Mouse (Mus musculus) gastrocnemius, postnatal 4 days (tissue): Measurements from ENCODE around the gene Hexim1. TPM values are rescaled to one million over a fixed set of nuclear protein-coding genes. Genes with fewer than 3 reads are reported as not detected.

ENCODE experiments used
- DNase-seq, 2 experiments: peaks; one replicate each; pipeline ENCODE4 v3.0.0; 2021 to 2022; ENCODE audit warnings: low spot score in 2 of 2, mixed read lengths in 2 of 2
- total RNA-seq, 2 experiments: library from RNA; stranded (reverse); gene quantifications; 2 replicates each; pipeline ENCODE4 v1.2.3; 2021

Hexim1 gene
- total RNA-seq, 2 experiments from 2014 or later, result 26.9 to 29.6 TPM

DNA sequence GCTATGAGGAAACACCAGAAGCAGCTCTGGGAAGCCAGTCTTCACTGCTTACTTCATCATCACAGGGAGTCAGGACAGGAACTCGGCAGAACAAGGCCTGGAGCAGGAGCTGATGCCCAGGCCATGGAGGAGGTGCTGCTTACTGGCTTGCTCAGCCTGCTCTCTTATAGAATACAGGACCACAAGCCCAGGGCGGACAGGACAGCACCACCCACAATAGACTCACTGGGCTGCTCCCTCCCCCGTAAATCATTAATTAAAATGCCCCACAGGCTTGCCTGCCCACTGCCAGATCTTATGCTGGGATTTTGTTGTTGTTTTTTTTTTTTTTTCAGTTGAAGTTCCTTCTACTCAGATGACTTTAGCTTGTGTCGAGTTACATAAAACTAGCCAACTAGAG, 31.7 kb downstream of the Hexim1 start:
- no peak for DNase-seq

DNA sequence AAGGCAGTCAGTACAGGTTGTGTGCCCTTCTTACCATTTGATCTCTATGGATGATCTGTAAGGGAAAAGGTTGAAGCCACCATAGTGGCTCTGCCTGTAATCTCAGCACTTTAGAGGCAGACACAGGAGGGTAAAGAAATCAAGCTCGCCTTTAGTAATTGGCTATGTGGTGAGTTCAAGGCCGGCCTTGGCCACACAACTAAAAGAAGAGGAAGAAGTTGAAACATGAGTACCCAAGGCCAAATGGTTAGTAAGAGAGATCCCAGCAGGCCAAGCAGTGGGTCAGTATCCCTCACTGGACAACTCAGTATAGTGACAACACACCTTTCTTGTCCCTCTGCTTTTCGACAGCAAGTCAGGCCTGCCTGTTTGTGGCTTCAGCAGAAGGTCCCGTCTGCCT, 33.7 kb downstream of the Hexim1 start:
- DNase-seq, result no peak

DNA sequence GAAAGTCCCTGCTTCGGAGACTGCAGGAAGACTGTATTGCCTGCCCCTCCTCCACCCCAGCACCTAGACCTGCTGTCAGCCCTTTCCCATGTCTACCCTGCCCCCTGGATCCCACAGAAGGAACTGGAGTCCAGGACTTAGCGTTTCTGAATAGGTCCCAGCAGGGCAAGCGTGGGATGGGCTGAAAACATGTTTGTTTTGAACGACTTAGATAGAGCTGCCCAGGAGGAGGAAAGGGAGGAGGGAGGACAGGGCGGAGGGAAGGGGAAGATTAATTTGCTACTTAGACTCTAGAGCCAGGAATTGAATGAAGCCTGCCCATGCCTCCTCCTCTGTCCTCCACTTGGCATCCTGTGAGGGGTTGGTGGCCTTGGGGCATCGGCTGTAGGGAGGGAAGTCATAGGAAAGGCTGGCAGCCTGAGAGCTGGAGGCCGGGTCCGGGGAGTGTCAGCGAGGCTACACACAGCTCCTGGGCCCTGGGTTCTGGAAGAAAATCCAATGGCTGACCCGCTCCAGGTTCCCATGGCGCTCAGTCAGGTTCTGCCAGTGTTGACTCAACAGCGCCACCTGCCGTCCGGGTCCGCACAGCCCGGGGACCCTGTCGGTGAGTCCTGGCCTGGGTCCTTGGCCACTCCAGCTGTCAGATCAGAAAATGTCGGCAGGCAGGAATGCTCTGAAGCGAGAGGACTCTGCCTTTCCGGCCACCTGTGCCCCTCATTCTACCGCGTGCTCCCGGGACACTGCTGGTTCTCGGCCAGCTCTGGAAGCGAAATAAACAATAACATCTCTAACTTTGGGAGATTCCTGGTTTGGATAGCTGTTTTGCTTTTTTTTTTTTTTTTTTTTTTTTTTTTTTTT, 42.8 kb downstream of the Hexim1 start:
- peak; percentile 97 to 98 for DNase-seq

DNA sequence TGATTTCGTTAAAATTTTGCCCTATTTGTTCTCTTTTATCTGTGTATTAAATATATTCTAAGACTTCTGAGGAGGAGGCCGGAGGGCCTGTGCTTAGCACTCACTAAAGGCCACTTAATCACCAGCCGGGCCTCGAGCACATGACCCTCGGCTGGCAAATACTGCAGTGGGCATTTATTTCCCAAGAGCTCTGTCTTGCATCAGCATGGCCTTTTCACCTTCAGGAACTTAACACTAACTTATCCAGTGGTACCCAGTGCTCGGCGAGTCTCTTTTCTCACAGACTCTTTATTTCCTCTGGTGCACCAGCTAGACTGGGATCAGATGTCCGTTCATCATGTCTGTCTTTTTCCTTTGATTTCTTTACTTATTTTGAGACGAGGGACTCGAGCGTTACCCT, 44.7 kb downstream of the Hexim1 start:
- DNase-seq, result no peak

DNA sequence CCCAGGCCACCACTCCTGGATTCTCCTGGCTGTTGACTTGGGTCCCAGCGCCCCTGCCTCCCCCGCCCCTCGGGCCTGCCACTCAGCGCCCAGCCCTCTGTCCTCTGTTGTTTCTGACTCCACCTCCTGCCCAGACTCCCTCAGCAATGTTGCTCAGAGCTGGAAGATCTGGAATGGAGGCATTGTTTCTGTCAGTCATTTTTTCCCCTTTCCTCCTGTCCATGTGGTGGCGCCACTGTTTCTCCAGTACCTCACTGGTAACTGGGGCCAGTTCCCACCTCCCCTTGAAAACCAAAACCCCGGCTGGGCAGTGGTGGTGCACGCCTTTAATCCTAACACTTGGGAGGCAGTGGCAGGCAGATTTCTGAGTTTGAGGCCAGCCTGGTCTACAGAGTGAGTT, 45.4 kb downstream of the Hexim1 start:
- DNase-seq, result no peak

DNA sequence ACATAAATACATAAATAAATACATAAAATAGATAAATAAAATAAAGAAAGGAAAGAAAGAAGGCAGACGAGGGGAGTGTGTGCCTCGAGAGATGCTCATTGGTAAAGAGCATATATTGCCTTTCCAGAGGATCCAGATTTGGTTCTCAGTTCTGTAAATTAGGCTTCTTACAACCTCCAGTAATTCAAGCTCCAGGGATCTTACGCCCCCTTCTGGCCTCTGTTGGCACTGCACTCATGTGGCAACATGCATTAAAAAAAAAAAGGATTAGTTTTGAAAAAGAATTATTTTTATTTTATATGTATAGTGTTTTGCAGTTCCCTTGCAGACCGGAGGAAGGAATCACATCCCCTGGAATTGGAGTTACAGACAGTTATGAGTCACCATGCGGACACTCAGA, 46.1 kb downstream of the Hexim1 start:
- no peak for DNase-seq

DNA sequence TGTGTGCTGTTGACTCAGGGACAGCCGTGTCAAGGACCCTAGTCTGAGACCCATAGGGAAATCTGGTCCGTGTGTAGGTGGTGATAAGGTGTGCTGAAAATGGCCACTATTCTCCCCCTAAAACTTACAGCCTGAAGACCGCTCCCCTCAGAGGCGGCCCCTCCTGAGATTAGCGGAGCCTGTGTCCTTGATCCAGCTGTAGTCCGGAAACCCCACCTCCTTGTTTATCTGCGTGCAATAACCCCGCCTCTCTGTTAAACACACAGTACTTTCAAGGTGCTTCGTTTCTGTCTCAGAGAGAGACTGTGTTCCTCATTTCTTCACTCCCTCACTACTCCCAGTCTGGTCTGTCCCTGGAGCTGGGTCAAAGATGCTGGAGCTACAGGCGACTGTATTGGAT, 48.4 kb downstream of the Hexim1 start:
- no peak for DNase-seq

DNA sequence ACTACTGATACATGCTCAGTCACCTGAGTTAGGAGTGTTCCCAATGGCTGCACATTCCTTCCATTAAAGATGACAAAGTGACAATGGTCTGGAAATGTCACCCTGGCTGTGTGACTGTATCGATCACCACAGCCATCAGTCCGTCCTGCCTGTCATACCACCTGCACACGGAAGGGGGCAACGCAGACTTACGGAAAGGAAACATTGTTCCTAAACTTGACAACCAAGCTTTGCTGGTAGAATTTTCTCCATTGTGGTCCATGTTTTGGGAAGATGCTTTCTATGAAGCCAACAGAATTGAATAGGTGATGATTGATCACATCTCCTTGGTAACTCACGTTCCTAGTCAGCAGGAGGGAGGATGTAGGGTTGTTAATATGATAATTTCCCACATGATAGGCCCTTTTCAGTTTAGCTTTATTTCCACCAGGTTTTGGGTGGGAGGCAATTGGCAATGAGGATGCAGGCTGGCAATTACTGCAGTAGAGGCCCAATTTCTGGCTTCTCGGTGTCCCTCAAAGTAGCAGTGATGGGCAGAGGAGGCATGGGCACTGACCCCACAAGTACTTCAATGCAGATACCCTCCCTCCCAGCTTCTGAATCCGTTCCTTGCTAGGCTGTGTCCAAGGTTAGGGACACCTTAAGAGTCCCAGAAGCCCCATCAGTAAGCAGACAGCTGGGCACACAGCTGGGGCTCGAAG, 52.8 kb downstream of the Hexim1 start:
- peak in 1 of 2 experiments; percentile 54 for DNase-seq

Other genes with a start within 250 kb of the Hexim1 start
- 10 to 100 TPM; 66.4 to 69.7 TPM for gene Eftud2, start 235.2 kb upstream of the Hexim1 start, total RNA-seq
- not detected for gene Ccdc103, start 235.0 kb upstream of the Hexim1 start, total RNA-seq
- gene Fam187a, start 231.1 kb upstream of the Hexim1 start, total RNA-seq, result not detected
- under 1 TPM in 1 of 2 experiments, not detected in 1; 0.26 TPM for gene Gfap, start 215.3 kb upstream of the Hexim1 start, total RNA-seq
- 10 to 100 TPM in 1 of 2 experiments, 1 to 10 TPM in 1; 9.5 to 10.5 TPM for gene Kif18b, start 191.1 kb upstream of the Hexim1 start, total RNA-seq
- gene C1ql1, start 169.5 kb upstream of the Hexim1 start, total RNA-seq, result 1 to 10 TPM; 1.3 to 1.5 TPM
- gene Nmt1, start 88.0 kb upstream of the Hexim1 start, total RNA-seq, result 10 to 100 TPM; 55.9 to 59.3 TPM
- gene Dcakd, start 87.9 kb upstream of the Hexim1 start, total RNA-seq, result 10 to 100 TPM; 69.0 to 73.1 TPM
- 10 to 100 TPM in 1 of 2 experiments, 1 to 10 TPM in 1; 9.3 to 12.4 TPM for gene Plcd3, start 14.6 kb upstream of the Hexim1 start, total RNA-seq
- 10 to 100 TPM; 45.0 to 53.0 TPM for gene Acbd4, start 14.5 kb upstream of the Hexim1 start, total RNA-seq
- gene Hexim2, start 16.2 kb downstream of the Hexim1 start, total RNA-seq, result 1 to 10 TPM; 6.3 to 7.0 TPM
- 1 to 10 TPM; 8.1 to 8.2 TPM for gene Fmnl1, start 54.9 kb downstream of the Hexim1 start, total RNA-seq
- gene 1700023F06Rik, start 92.3 kb downstream of the Hexim1 start, total RNA-seq, result not detected
- gene Spata32, start 102.2 kb downstream of the Hexim1 start, total RNA-seq, result not detected
- gene Map3k14, start 151.2 kb downstream of the Hexim1 start, total RNA-seq, result 1 to 10 TPM; 7.7 to 7.8 TPM
- 10 to 100 TPM; 11.7 to 12.2 TPM for gene Arhgap27, start 247.5 kb downstream of the Hexim1 start, total RNA-seq